Mouse (Mus musculus): ENCODE data around the gene Pik3cd.

Gene Pik3cd

DNA sequence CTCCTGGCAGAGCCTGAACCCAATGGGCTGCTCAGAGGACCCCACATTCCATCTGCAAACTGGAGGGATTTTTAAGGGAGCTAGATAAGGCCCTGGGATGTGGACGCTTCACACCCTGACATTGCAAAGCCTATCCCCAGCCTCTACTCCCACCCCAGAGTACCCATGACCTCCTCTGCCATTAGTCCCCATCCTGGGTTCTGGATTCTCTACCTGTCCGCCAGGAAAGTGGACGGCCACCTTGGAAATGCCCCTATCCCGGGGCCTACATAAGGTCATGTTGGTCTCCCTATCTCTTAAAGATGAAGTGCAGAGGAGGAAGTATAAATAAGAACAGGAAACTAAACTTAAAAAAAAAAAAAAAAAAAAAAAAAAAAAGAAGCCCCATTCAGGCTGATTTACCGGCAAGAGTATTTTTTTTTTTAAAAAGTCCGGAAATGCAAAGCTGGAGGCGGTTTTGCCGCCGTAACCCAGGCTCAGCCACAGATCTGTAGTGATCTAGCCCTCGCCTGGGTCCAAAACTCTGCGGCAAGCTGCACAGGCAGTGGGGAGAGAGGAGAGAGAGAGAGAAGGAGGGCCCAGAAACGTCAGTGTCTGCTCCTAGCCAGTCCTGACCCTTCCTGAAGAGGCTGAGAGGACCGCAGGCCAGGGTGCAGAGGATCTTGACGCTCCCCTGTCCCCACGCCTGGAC is 4.7 kb downstream of the Pik3cd start:
- in situ Hi-C loops (cut with MboI; ENCODE audit: low pct_unique_long_range_greater_than_20kb in 1 of 2, low sequenced_read_pairs in 2 of 2, unreplicated experiment in 1 of 2) = no loop called here

DNA sequence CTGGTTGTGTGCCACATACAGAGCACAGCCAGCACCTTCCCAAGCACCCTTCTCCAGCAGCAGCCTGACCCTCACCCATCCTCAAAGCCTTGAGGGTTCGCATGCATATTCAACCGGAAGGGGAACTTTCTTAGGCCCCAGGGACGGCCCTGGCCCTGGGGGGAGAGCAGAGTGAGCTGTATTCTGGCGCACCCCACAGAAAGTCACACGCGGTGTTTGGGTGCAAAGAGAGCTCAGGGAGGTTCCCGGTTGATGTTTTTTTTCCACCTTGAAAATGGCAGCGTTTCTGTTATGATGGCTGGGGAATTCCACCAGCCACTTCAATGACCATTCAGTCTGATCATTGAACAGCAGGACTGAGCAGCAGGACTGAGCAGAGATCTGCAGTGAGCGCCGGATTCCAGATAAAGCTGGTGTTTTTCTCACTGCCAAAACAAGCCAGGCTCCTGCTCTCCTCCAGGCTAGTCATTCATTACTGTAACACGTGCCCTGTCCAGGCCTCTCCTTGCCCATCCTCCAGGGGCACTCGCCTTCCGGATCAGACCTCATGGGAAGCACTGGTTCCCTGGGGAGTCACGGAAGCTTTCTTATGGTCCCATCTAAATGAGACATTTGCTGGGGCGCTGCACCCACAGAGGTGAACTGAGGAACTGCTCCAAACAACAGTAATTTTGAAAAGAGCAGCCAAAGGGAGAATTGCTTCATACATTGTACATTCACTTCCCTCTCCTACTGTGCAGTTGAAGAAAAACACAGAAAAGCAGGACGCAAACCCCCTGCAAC is 6.0 kb downstream of the Pik3cd start:
- in situ Hi-C loops (cut with MboI; ENCODE audit: low pct_unique_long_range_greater_than_20kb in 1 of 2, low sequenced_read_pairs in 2 of 2, unreplicated experiment in 1 of 2) = no loop called here

DNA sequence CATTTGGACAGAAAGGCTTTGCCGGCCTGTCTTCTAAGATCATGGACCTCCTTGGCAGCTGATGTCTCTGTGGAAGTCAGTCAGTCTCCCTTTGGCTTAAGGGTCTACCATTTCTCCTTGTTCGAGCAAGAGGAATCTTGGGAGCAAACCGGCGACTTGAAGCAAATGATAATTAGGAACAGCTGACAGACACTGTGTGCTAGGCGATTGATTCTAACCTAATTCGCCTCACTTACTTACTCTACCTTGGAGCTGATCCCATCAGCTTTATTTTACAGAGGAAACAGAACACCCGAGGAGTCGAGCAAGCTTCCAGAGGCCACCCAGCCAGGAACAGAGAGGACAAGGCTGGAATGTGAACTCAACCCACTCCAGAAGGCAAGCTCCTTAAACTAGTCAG is 11.0 kb downstream of the Pik3cd start:
- in situ Hi-C loops (cut with MboI; ENCODE audit: low pct_unique_long_range_greater_than_20kb in 1 of 2, low sequenced_read_pairs in 2 of 2, unreplicated experiment in 1 of 2) = loop anchor here in 1 of 2 experiments (5.0 kb wide), 1 partner anchor 39 kb away; no protein-coding TSS in a partner anchor

DNA sequence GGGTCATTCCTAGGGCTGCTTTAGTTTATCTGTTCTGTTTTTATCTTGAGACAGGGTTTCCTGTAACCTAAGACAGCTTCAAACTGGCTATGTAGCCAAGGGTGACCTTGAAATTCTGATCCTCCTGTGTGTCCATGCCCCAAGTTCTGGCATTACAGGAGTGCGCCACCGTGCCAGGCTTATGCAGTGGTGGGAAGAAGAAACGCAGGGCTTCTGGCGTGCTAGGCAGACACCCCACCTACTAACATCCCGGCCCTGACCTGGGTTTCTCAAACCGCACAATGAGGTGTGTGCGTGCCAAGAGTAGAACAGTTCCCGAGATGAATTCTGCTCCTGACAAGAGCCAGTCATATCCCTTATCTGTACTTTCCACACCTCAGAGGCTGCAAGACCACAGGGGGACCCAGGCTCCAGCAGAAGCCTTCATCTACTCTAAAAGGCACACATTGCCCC is 11.5 kb downstream of the Pik3cd start:
- in situ Hi-C loops (cut with MboI; ENCODE audit: low pct_unique_long_range_greater_than_20kb in 1 of 2, low sequenced_read_pairs in 2 of 2, unreplicated experiment in 1 of 2) = loop anchor here in 1 of 2 experiments (5.0 kb wide), 1 partner anchor 39 kb away; no protein-coding TSS in a partner anchor

DNA sequence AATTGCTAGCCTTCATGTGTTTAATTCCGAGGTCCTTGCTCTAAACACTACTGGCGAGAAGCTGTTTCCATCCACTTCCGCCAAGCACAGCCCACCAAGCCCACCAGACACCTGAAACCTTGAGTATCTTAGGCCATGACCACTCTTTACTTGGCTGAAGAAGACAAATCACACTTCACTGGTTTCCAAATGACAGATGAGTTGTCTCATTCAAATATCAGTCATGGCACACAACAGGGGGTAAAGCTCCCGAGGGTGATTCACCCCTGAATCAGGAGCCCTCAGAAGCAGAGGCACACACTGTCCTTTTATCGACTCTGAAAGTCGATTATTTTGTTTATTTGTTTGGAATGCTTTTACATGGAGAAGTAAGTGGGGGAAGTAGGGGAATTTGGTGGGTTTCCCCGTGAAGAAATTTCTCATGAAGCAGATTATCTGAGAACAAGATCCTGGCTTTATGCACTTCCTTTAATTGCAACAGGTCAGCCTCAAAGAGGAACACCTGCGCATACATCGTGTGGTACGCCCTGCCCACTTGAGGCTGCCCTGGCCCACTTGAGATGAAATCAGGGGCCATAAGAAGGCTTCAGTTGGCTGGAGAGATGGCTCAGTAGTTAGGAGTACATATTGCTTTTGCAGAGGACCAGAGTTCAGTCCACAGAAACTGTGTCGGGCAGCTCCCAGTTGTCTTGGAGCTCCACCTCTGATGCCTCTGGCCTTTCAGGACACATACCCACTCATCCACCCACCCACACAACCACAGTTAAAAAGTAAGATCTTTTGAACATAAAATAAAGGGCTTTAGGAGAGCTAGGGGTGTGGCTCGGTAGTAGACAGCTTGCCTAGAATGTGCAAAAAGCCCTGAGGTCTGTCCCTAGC is 12.3 kb downstream of the Pik3cd start:
- in situ Hi-C loops (cut with MboI; ENCODE audit: low pct_unique_long_range_greater_than_20kb in 1 of 2, low sequenced_read_pairs in 2 of 2, unreplicated experiment in 1 of 2) = loop anchor here in 1 of 2 experiments (5.0 kb wide), 1 partner anchor 38 kb away; no protein-coding TSS in a partner anchor

DNA sequence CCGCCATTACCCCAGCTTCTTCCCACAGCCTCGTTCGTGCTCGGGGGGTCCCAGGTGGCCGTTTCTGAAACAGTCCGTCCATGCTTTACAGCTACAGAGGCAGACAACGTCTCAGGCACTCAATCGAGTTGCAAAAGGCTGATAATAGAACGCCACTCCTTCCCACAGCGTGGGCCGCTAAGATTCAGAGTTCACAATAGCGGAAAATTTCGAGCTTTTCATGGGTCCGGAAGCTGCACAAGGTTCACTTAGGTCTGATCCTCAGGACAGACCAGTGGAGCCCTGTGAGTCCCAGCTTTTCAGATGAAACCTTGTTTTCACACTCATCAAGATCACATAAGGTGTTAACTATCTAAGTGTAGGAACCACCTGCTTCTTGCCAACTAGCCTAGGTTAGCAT is 13.5 kb downstream of the Pik3cd start:
- in situ Hi-C loops (cut with MboI; ENCODE audit: low pct_unique_long_range_greater_than_20kb in 1 of 2, low sequenced_read_pairs in 2 of 2, unreplicated experiment in 1 of 2) = no loop called here

DNA sequence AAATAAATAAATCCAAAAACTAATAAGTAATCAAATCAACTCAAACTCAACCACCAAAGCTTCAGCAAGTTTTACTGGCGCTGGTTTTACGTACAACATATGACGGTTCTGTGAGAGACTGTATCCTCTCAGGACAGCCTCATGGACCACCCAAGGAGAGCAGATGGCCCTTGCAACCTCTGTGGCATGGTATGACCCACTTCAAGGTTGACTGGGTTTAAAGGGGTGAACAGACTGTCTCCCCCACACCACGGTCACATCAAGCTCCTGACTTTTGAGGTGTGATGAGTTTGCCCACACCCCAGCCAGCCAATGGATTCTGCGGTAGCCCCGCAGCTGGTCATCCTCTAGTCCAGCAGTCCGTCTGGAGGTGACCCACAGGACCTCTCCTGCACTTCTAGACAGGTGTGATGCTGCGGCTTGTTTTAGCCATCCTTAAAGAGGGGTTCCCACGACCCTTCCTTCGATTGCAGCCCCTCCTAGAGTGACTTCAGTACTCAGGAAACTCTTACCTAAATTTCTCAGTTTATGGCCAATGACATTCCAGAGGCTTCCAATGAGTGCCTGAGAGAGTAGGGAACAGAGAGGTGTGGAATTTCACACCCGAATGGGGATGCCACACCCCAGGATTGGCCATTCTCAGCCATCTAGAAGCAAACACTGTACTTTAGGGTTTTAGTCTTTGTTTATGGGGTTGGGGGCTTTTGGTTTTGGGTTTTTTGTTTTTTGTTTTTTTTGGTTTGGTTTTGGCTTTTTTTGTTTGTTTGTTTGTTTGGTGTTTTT is 17.3 kb downstream of the Pik3cd start:
- in situ Hi-C loops (cut with MboI; ENCODE audit: low pct_unique_long_range_greater_than_20kb in 1 of 2, low sequenced_read_pairs in 2 of 2, unreplicated experiment in 1 of 2) = no loop called here

DNA sequence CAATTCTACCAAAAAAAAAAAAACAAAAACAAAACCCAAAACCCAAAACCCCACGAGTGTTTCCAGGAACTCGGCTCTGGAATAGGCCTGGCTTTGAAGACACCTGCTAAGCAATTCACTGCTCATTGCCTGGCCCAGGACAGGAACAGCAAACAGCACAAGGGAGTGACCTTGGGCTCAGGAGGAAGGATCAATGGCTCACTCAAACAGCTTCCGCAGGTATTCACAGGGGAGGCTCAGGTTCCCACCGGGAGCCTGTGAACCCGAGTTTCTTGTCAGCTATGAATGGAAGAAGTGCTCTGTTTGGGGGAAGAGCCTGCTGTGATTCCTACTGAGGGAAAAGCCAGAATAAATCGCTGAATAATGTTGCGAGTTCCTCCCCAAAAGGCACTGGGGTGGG is 18.5 kb downstream of the Pik3cd start:
- in situ Hi-C loops (cut with MboI; ENCODE audit: low pct_unique_long_range_greater_than_20kb in 1 of 2, low sequenced_read_pairs in 2 of 2, unreplicated experiment in 1 of 2) = no loop called here

DNA sequence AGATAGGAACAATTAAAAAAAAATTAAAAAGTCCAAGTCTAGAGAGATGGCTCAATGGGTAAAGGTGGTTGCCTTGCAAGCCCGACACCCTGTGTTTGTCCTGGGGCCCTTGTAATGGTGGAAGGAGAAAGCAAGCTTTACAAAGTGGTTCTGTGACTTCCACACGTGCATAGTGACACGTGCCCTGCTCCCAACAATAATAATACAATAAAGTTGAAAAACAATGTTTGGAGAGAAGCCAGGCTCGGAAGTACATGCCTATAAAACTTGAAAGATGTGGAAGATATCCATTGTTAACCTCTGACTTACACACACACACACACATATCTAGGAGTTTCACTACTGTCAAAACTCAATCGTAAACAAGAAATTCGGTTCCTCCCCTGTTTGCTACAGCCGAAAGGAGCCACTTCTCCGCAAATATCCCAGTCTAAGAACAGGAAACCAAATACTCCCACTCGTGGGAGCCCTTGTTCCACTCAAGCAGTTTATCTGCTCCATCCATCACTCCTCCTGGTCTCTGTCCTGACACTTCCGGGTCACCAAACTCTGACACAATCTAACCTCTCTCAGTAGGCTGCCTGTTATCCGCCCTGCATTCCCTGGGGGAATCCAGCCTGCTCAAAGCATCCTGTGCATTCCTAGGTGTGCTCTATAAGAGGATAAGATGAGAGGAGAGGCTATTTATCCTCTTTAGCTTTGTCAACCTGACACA is 23.2 kb downstream of the Pik3cd start:
- in situ Hi-C loops (cut with MboI; ENCODE audit: low pct_unique_long_range_greater_than_20kb in 1 of 2, low sequenced_read_pairs in 2 of 2, unreplicated experiment in 1 of 2) = no loop called here

DNA sequence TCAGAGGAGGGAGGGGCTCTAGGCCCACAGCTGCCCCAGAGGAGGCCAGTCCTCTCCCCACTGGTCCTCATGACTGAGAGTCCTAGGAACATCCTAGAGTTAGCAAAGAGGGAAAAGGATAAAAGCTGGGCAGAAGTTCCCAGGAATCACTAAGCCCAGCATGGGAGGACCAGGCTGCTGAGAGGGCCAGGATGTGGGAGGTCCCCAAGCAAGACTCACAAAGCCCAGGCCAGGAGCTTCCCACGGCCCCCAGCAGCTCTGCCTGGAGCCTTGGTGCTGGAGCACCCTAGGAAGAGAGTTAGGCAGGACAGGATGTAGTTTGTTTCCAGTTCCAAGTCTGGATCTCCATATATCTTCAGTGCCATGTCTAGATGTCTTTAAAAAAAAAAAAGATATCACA is 24.4 kb downstream of the Pik3cd start:
- in situ Hi-C loops (cut with MboI; ENCODE audit: low pct_unique_long_range_greater_than_20kb in 1 of 2, low sequenced_read_pairs in 2 of 2, unreplicated experiment in 1 of 2) = no loop called here

DNA sequence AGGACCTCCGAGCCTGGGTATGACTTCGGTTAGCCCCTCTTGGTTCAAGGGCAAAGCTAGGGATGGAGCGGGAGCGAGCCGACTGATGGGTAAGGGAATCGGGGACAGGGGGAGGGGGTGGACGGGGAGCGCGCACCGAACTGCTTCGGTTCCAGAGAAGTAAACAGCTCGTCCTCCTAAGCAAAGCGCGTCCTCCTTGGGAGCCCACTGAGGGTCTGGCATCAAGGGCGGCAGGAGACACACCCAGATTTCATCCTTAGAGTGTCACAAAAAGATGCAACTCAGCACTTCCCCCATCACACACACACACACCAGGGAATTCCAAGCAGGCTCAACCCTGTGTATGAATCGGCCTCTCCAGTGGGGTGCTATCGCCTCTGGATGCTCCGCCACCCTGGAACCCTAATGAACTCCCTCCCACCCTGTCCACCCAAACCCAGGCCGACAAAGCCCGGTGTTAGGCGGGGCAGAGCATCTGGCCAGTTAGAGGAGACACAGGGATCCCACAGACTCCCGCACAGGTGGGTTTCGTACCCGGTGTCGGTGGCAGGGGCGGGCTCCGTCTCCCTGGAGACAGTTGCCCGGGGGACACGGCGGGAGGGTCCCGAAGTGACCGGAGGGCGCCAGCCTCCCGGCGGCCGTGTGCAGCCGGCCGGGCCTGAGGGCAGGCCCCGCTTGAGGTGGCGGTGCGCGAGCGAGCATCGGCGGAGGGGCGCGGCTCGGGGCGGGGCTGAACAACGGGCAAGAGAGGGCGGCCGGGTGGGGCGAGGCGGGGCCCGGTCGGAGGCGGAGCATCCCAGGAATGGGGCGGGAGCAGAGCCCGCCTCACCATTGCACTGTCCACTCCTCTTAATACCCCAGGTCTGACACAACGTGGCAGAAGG is 26.8 kb downstream of the Pik3cd start:
- in situ Hi-C loops (cut with MboI; ENCODE audit: low pct_unique_long_range_greater_than_20kb in 1 of 2, low sequenced_read_pairs in 2 of 2, unreplicated experiment in 1 of 2) = no loop called here

DNA sequence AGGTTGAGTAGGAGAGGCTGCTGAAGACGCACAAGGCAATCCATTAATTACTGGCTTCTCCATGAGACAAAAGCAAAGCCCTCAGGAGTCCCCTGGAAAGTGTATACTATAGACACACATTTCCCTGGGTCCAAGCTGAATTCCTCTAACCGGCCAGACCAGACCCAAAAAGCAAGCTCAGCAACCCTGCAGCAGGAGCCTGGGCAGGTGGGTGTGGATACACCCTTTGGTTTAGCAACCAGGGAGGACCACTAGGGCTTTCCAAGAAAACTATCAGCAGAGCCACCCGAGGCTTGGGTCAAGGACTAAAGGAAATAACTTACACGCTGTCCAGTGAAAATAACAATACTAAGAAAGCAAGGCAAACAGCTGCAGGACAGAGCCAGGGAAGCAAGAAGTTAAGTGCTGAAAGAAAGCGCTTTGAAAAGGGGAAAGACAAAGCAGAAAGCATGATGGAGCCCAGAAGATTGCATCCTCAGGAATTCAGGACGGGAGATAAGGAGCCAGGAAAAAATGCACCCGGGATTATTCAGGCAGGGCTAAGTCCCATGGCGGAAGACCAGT is 27.5 kb downstream of the Pik3cd start:
- in situ Hi-C loops (cut with MboI; ENCODE audit: low pct_unique_long_range_greater_than_20kb in 1 of 2, low sequenced_read_pairs in 2 of 2, unreplicated experiment in 1 of 2) = no loop called here

DNA sequence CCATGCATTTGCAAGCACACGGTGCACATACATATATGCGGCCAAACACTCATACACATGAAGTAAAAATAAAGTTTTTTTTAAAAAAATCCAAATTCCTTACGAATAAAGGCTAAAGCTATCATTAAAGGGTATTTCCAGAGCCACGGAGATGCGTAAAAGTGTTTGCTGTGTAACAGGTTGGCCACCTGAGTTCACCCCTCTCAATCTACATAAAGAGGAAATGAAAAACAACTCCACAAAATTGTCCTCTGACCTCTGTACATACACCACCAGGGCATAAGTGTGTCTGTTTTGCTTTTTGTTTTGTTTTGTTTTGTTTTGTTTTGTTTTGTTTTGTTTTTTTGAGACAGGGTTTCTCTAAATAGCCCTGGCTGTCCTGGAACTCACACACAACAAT is 29.6 kb downstream of the Pik3cd start:
- in situ Hi-C loops (cut with MboI; ENCODE audit: low pct_unique_long_range_greater_than_20kb in 1 of 2, low sequenced_read_pairs in 2 of 2, unreplicated experiment in 1 of 2) = no loop called here

DNA sequence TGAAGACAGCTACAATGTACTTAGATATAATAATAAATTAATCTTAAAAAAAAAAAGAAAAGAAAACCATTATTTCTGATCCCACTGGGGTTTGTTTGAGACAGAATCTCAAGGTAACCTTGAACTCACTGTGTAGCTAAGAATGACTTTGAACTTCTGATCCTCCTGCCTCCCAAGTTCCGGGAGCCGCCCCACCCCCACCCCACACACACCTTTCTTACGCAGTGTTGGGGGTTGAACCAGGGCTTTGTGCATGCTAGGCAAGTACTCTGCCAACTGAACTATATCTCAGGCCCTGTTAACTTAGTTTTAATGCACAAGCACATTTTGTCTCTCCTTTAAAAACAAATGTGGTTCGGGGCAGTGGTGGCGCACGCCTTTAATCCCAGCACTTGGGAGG is 31.2 kb downstream of the Pik3cd start:
- in situ Hi-C loops (cut with MboI; ENCODE audit: low pct_unique_long_range_greater_than_20kb in 1 of 2, low sequenced_read_pairs in 2 of 2, unreplicated experiment in 1 of 2) = no loop called here

DNA sequence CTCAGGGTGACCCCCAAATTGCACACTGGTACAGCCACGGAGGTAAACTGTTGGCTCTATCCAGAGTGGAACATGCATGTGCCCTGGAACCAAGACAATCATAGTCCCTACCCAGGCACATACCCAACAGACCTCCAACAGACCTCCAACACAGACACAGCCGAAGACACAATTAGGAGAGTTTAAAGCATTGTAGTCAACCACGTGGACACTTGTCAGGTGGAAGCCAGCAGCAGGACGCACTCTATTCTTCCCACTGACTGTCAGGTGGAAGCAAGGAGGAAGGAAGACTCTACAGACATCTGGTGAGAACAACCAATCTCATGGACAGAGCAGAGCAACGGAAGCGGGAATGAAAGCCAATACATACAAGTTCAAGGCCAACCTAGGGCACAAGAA is 36.7 kb downstream of the Pik3cd start:
- in situ Hi-C loops (cut with MboI; ENCODE audit: low pct_unique_long_range_greater_than_20kb in 1 of 2, low sequenced_read_pairs in 2 of 2, unreplicated experiment in 1 of 2) = no loop called here

DNA sequence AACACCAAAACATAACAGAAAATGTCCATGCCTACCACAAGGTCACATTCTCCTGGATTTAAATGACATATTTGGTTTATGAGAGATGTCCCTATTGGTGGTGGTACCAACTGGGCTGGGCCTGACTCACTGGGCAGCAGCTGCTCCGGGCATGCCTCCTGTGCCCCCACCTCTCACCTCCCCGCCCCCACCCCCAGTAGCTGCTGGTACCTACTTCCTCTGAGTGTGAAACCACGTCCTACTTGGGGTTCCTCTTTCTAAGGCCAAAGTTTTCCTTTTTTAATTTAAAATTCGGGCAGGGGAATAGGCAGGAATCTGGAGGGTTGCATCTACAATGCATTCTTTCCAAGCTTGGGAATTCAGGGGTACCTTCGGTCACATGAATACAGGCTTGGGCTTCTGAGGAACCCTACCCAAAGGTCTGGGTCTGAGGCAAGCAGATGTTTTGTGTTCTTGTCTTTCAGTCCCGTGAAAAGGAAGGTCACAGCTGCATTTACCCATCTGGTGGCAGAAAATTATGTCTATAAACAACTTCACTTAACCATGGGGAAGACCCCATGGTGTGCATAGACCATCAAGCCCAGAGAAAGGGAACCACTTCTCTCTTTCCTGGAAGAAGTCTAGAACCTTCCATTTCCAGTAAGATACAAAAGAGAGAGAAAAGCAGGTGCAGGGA is 37.2 kb downstream of the Pik3cd start:
- in situ Hi-C loops (cut with MboI; ENCODE audit: low pct_unique_long_range_greater_than_20kb in 1 of 2, low sequenced_read_pairs in 2 of 2, unreplicated experiment in 1 of 2) = no loop called here

Measured in mouse embryonic stem cell (cell line).